Mouse (Mus musculus) neural tube, embryonic 15.5 days (tissue): ENCODE results near the gene Iqca. TPM values are rescaled to one million over a fixed set of nuclear protein-coding genes. Genes with fewer than 3 reads are reported as not detected.

Experiments
- ATAC-seq: fragments of 200-750 bp; cut with Nextera tagmentation; 2 replicates; pipeline ENCODE4 v1.8.0; 2017; ENCODE audit warnings: mild to moderate bottlenecking, moderate TSS enrichment, moderate library complexity; ENCODE audit not compliant: low FRiP score
- H3K27ac ChIP-seq: fragments of 300-500 bp; sonication (generic); replicated peaks from 2 replicates; pipeline ENCODE4 v1.5.1; 2015; ENCODE audit warnings: mild to moderate bottlenecking, inconsistent platforms
- H3K27me3 ChIP-seq: fragments of 300-500 bp; sonication (generic); replicated peaks from 2 replicates; pipeline ENCODE4 v1.6.1; 2015; ENCODE audit warnings: inconsistent platforms
- H3K36me3 ChIP-seq: fragments of 300-500 bp; sonication (generic); 2 replicates; pipeline ENCODE4 v1.6.1; 2015; ENCODE audit warnings: inconsistent platforms
- H3K4me1 ChIP-seq: fragments of 300-500 bp; sonication (generic); 2 replicates; pipeline ENCODE4 v1.6.1; 2015; ENCODE audit warnings: inconsistent platforms
- H3K4me2 ChIP-seq: fragments of 300-500 bp; sonication (generic); 2 replicates; pipeline ENCODE4 v1.6.1; 2015; ENCODE audit warnings: inconsistent platforms, mild to moderate bottlenecking, moderate library complexity
- H3K4me3 ChIP-seq: fragments of 300-500 bp; sonication (generic); replicated peaks from 2 replicates; pipeline ENCODE4 v1.5.1; 2015; ENCODE audit warnings: mild to moderate bottlenecking, inconsistent platforms
- H3K9ac ChIP-seq: fragments of 300-500 bp; sonication (generic); replicated peaks from 2 replicates; pipeline ENCODE4 v1.6.1; 2015; ENCODE audit warnings: mild to moderate bottlenecking, inconsistent platforms
- H3K9me3 ChIP-seq: fragments of 300-500 bp; sonication (generic); replicated peaks from 2 replicates; pipeline ENCODE4 v1.6.1; 2016; ENCODE audit warnings: inconsistent platforms
- WGBS: fragments of 180-500 bp; shearing (Covaris S2); methylation state at CpG from one replicate; pipeline ENCODE4 v1.1.7; 2015; ENCODE audit warnings: mixed read lengths; 5-methylcytosine and 5-hydroxymethylcytosine counted together
- polyA plus RNA-seq: library from polyadenylated mRNA; unstranded; fragments of >200 nt; fragmentation: Nextera tagmentation; extraction: Ambion mirVana; gene quantifications from 2 replicates; pipeline ENCODE4 v1.2.1, GENCODE M21; 2015

Iqca gene
- polyA plus RNA-seq, 1 experiment from 2014 or later: 0.52 TPM

DNA sequence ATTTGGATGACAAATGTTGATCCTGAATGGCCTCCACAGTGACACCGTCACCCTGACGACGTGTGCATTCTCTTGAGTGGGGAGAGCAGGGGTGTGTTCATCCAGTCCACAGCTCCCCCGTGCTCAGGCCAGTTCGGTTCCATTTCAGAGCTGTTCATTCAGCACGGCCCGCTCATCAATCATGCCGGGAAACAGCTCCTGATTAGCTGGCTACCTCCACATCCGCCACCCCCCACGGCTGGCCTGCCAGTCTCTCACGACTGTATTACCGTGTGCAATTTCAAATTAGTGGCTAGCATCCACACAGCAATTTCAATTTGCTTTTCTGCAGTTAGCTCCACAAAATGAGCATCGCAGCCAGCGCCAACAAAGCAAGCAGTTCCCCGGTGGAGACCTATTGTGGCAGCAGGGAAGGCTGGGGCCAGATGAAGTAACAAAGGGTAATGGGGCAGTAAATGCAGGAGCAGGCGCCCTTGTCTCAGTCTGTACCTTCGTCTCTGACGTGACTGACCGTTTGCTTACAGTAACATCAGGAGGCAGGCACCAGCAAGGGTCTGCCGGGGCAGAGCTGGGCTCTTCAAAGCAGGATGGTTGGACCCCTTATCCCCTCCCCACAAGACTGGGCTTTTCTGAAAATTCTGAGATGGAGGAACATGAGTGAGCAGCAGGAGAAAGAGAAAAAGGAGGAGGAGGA, 103.0 kb downstream of the Iqca start:
- H3K4me2 ChIP-seq: peak overlapping the region; percentile 31
- no peaks in the 10 kb centered on the region; the same call in 1 of the 2 replicates for H3K27me3 ChIP-seq
- peaks cover 30% of the 10 kb centered on the region for H3K4me1 ChIP-seq
- H3K36me3 ChIP-seq: no peaks in the 10 kb centered on the region
- peak overlapping the region; percentile 30; the same call in 1 of the 2 replicates for H3K9ac ChIP-seq
- H3K9me3 ChIP-seq: no peaks in the 10 kb centered on the region
- no peak overlapping the region for H3K4me3 ChIP-seq
- peak overlapping the region; percentile 51; the same call in 1 of the 2 replicates for H3K27ac ChIP-seq
- 7% methylated on average over 20 of the region's 20 CpGs for WGBS
- peak; percentile 43 for ATAC-seq

DNA sequence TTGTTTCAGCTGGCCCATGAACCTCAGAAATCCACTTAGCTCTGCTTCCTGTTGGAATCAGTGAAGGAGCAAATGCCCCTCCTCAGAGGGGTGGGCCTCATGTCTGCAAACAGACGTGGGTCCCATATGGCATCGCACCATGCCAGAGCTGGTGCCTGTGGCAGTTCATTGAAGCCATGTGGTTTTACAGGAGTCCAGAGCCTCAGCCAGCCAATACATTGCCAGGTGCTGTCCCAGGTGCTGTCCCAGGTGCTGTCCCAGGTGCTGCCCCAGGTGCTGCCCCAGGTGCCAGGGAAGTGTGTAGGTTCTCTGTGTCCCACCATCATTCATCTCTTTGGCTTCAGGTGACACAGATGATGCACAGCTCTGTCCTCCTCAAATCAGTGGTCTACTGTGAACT, 124.9 kb downstream of the Iqca start:
- H3K4me1 ChIP-seq: no peaks in the 10 kb centered on the region
- WGBS: 77% methylated on average over 2 of the region's 2 CpGs
- H3K4me3 ChIP-seq: no peak overlapping the region
- H3K4me2 ChIP-seq: no peak overlapping the region
- no peak for ATAC-seq
- H3K9ac ChIP-seq: no peak overlapping the region
- no peaks in the 10 kb centered on the region for H3K36me3 ChIP-seq
- no peak overlapping the region for H3K27ac ChIP-seq
- no peaks in the 10 kb centered on the region for H3K27me3 ChIP-seq
- no peaks in the 10 kb centered on the region for H3K9me3 ChIP-seq

DNA sequence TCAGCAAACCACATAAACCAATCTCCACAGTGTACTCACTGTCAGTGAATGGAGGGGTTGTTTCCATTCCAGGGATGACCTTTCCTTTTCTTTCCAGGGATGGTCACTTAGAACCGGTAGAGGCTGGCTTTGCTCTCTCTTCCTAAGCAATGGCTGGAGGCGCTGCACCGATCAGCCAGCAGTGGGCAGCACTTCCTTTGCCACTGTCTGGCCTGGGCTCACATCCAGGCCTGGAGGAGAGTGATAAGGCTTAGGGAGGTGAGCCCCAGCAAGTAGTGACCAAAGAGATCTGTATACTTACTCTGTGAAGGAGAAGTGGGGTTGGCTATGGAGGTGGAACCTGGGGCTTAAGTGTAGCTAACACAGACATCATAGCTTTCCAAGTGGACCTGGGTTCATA, 126.3 kb downstream of the Iqca start:
- no peak overlapping the region for H3K4me2 ChIP-seq
- H3K9ac ChIP-seq: no peak overlapping the region
- no peak overlapping the region for H3K27ac ChIP-seq
- H3K4me3 ChIP-seq: no peak overlapping the region
- no peaks in the 10 kb centered on the region for H3K9me3 ChIP-seq
- no peaks in the 10 kb centered on the region for H3K4me1 ChIP-seq
- H3K27me3 ChIP-seq: no peaks in the 10 kb centered on the region
- H3K36me3 ChIP-seq: no peaks in the 10 kb centered on the region
- WGBS: 21% methylated on average over 3 of the region's 3 CpGs
- no peak; the same call in 1 of the 2 replicates for ATAC-seq

DNA sequence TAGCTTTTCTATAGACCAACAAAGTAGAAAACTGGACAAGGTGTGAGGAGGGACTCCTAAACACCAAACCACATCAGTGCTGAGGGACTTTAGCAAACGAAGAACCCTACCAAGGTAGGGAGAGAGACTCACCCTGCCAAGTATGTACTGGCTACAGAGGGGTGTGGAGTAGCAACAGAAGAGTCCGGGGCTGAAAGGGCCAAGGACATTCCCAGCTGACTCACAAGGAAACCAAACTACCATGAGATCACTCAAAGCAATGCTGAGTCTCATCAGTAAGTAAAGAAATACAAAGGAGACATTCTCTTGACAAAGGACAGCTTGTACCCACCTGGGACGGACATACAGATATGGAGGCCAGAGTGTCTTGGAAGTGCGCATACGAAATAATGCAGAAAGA, 132.9 kb downstream of the Iqca start:
- Histone ChIP-seq H3K4me1 (no peaks in the 10 kb centered on the region), H3K4me2 (no peak overlapping the region), H3K27ac (no peak overlapping the region), H3K9me3 (no peaks in the 10 kb centered on the region), H3K36me3 (no peaks in the 10 kb centered on the region), H3K27me3 (no peaks in the 10 kb centered on the region), H3K9ac (no peak overlapping the region), H3K4me3 (no peak overlapping the region)
- no peak for ATAC-seq
- WGBS: 87% methylated on average over 5 of the region's 5 CpGs

DNA sequence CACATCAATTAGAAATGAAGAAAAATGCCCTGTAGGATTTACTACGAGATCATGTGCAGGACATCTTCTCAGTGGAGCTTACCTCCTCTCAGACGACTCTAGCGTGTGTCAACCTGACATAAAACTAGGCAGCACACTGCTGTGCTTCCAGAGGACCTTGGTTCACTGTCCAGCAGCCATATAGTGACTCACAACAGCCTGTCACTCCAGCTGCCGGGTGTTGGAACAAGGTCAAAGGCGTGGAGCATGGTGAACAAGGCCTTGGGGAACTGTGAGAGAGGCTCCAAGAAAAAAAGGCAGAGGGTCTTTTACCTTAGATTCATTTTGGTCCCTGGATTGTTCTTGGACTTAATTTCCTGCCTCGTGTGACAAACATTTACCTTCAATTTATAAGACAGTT, 135.1 kb downstream of the Iqca start:
- Histone ChIP-seq H3K27me3 (no peaks in the 10 kb centered on the region), H3K9me3 (no peaks in the 10 kb centered on the region), H3K27ac (no peak overlapping the region), H3K4me3 (no peak overlapping the region), H3K9ac (no peak overlapping the region), H3K4me2 (no peak overlapping the region), H3K36me3 (no peaks in the 10 kb centered on the region), H3K4me1 (no peaks in the 10 kb centered on the region)
- no peak for ATAC-seq
- WGBS: 78% methylated on average over 6 of the region's 6 CpGs

DNA sequence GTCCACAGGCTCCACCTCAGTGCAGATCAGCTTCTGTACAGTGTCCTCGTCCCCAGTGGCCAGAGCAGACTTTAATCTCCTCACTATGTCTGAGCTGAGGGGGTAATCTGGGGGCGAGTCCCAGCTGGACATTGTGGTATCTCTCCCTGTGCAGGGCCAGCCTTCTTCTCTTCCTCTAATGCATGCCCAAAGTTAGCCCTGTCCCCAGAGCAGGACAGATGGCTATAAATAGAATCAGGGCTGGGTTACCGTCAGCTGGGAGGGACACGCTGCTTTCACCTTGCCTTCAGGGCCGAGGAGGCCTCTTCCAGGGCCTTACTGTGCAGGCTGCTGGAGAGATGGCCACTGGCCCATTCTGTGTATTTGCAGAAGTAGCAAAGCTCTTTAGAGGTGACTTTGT, 138.8 kb downstream of the Iqca start, which contains the start of gene Asb18:
Asb18 (minus strand) TSS at position 221 of the 400 bp plus-strand sequence.
- Histone ChIP-seq H3K9me3 (no peaks in the 10 kb centered on the region), H3K9ac (no peak within 1 kb of the TSS), H3K27ac (no peak within 1 kb of the TSS), H3K4me1 (no peaks in the 10 kb centered on the region), H3K4me3 (no peak within 1 kb of the TSS), H3K36me3 (no peaks in the 10 kb centered on the region), H3K27me3 (no peaks in the 10 kb centered on the region), H3K4me2 (no peak within 1 kb of the TSS)
- 82% methylated on average over 5 of the region's 5 CpGs for WGBS
- ATAC-seq: no peak

DNA sequence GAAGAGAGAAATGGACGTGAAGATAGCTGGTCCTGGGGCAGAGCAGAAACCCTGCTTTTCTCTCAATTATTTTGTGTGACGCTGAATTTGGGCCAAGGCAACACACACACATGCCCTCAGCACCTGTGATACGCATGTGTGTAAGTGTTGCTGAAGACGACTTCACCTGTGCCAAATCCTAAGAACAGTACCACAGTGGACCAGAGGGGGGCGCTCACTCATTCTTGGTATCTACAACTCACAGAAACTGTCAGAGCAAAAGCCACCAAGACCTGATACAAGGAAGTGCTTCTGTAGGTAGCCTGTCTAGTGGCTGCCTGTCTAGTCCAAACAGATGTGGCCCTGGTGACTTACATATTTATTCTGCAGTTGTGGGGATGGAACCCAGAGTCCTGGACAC, 139.9 kb downstream of the Iqca start:
- WGBS: 80% methylated on average over 5 of the region's 5 CpGs
- H3K4me1 ChIP-seq: no peaks in the 10 kb centered on the region
- ATAC-seq: no peak
- H3K36me3 ChIP-seq: no peaks in the 10 kb centered on the region
- H3K4me2 ChIP-seq: no peak overlapping the region
- no peaks in the 10 kb centered on the region for H3K27me3 ChIP-seq
- H3K4me3 ChIP-seq: no peak overlapping the region
- H3K9ac ChIP-seq: no peak overlapping the region
- H3K9me3 ChIP-seq: no peaks in the 10 kb centered on the region
- H3K27ac ChIP-seq: no peak overlapping the region

DNA sequence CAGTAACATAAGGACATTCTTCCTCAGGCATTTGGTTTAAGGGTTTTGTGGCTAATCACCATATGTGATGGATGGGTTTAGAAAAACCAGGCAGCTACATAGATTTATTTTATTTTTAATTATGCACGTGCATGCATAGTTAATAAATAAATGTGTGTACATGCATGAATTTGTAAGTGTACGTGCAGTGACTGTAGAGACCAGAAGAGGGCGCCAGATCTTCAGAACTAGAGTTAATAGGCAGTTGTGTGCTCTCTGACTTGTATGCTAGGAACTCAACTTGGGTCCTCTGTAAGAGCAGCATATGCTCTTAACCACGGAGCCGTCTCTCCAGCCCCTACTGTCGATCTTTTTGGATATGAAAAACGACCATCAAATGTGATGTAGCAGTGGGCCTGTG, 140.4 kb downstream of the Iqca start:
- Histone ChIP-seq H3K9me3 (no peaks in the 10 kb centered on the region), H3K27me3 (no peaks in the 10 kb centered on the region), H3K27ac (no peak overlapping the region), H3K4me1 (no peaks in the 10 kb centered on the region), H3K36me3 (no peaks in the 10 kb centered on the region), H3K4me2 (no peak overlapping the region), H3K9ac (no peak overlapping the region), H3K4me3 (no peak overlapping the region)
- WGBS: 74% methylated on average over 7 of the region's 7 CpGs
- ATAC-seq: no peak

DNA sequence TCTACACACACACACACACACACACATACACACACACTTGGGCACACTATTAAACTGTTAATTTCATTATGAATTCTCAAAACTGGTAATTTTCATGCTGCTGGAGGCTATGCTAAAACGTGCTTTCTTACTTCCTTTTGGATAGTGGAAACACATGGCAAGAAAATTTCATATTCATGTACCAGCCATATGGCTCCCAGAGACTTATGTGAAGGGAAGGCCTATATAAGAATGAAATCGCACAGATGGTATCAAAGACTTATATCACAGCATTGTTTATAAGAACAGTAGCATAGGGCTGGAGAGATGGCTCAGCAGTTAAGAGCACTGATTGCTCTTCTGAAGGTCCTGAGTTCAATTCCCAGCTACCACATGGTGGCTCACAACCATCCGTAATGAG, 141.0 kb downstream of the Iqca start:
- Histone ChIP-seq H3K9me3 (no peaks in the 10 kb centered on the region), H3K4me3 (no peak overlapping the region), H3K36me3 (no peaks in the 10 kb centered on the region), H3K9ac (no peak overlapping the region), H3K4me1 (peaks cover 5% of the 10 kb centered on the region; the same call in 1 of the 2 replicates), H3K27ac (no peak overlapping the region), H3K27me3 (no peaks in the 10 kb centered on the region), H3K4me2 (no peak overlapping the region)
- WGBS: 81% methylated on average over 3 of the region's 3 CpGs
- ATAC-seq: no peak

DNA sequence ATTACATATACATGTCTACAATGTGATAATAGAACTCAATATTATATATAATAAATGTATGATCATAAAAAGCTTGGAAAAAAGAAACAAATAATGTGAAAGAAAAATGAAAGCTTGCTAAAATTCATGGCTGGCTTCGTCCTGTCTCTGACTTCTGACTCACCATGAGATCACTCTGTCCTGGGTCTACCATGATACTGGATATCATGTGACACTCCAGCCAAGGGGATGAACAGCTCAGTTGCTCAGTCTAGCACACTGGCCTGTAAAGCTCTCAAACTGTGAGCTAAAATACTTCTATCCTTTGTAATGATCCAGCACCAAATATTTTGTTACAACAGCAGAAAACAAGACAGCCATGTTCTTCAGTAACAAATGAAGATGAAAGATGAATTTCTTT, 143.1 kb downstream of the Iqca start:
- H3K4me2 ChIP-seq: no peak overlapping the region
- no peaks in the 10 kb centered on the region for H3K36me3 ChIP-seq
- no peaks in the 10 kb centered on the region for H3K27me3 ChIP-seq
- no peak overlapping the region for H3K27ac ChIP-seq
- 88% methylated on average over 1 of the region's 1 CpGs for WGBS
- no peak overlapping the region for H3K4me3 ChIP-seq
- peaks cover 8% of the 10 kb centered on the region; the same call in 1 of the 2 replicates for H3K4me1 ChIP-seq
- ATAC-seq: no peak
- no peaks in the 10 kb centered on the region for H3K9me3 ChIP-seq
- H3K9ac ChIP-seq: no peak overlapping the region

DNA sequence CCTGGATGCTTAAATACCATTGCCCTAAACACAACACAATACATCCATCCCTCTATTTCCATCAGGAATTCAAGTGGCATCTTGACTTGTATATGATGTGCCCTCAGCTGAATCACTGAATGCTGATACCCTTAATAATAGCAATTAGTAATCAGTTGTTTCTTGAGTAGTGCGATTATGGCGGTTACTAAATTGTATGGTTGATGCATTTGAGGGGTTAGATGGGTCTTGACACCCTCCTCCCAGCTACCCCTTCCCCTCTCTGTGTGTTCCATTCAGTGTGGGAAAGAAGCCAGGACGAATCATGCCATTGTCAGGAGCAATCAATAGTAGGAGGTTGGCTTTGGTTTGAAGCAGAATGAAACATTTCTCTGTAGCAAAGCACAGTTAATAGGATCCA, 144.0 kb downstream of the Iqca start:
- Histone ChIP-seq H3K9ac (no peak overlapping the region), H3K4me2 (no peak overlapping the region), H3K27ac (no peak overlapping the region), H3K27me3 (no peaks in the 10 kb centered on the region), H3K36me3 (no peaks in the 10 kb centered on the region), H3K4me1 (peaks cover 8% of the 10 kb centered on the region; the same call in 1 of the 2 replicates), H3K4me3 (no peak overlapping the region), H3K9me3 (no peaks in the 10 kb centered on the region)
- 80% methylated on average over 3 of the region's 3 CpGs for WGBS
- no peak for ATAC-seq

DNA sequence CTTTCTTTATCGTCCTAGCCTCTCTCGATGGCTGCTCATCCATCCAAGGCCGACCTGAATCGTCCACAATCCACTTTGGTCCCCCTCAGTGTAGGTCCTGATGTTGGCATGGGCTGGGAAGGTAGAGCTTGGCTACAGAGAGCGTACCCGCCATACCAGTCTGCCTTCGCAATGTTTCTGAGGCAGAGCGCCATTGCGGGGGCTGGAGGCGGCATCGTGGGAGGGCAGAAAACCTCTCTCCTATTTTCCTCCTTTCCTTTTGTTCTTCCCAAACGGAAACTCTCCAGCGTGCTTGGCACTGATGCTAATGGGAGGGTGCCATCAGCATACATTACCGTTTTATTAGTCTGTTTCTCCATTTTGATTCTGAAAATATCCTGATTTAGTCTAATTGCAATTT, 146.5 kb downstream of the Iqca start:
- no peaks in the 10 kb centered on the region for H3K9me3 ChIP-seq
- peak overlapping the region; percentile 35; the same call in 1 of the 2 replicates for H3K27ac ChIP-seq
- no peaks in the 10 kb centered on the region for H3K36me3 ChIP-seq
- 57% methylated on average over 14 of the region's 14 CpGs for WGBS
- H3K9ac ChIP-seq: no peak overlapping the region
- ATAC-seq: no peak
- H3K4me2 ChIP-seq: peak overlapping the region; percentile 16; the same call in 1 of the 2 replicates
- peaks cover 8% of the 10 kb centered on the region; the same call in 1 of the 2 replicates for H3K4me1 ChIP-seq
- H3K4me3 ChIP-seq: no peak overlapping the region
- no peaks in the 10 kb centered on the region for H3K27me3 ChIP-seq
